Mouse (Mus musculus) kidney, postnatal 4 days (tissue): ENCODE results near the gene Olfr1080.
"Not testable (repeated sequence)": the region's sequence is repeated elsewhere in the genome, so short reads cannot be mapped to it uniquely, and the experiment has no call there.

ENCODE experiments used
- DNase-seq, 2 experiments: peaks; one replicate each; pipeline ENCODE4 v3.0.0; 2021; ENCODE audit warnings: mixed read lengths in 2 of 2

Gene Olfr1080

DNA sequence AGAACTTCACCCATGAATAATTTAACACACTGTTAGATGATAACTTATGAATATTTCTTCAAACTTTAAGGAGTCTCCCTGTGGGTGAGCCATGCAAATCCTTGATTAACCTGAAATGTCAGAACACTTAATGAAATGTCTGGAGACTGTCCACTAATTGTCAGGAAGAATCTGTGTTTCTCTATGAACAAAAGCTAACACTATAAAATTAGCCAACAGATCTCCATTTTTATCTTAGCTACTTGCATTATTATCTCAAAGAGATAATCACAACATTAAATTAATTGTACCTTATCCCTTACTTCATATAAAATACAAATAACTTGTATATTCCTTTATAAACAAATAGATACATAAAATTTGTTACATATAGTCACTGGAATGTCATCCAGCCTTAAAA lies at the start of gene Olfr1080:
Gene Olfr1080 (minus strand): TSS at position 101 of the 400 bp plus-strand sequence.
- DNase-seq: not testable (repeated sequence)

GRCm38 (mm10) chr2:86598866-86599265 lies 40.8 kb upstream of the Olfr1080 start, which contains the start of gene Olfr1082:
Olfr1082 (minus strand) TSS chr2:86598966.
- DNase-seq: not testable (repeated sequence)

DNA sequence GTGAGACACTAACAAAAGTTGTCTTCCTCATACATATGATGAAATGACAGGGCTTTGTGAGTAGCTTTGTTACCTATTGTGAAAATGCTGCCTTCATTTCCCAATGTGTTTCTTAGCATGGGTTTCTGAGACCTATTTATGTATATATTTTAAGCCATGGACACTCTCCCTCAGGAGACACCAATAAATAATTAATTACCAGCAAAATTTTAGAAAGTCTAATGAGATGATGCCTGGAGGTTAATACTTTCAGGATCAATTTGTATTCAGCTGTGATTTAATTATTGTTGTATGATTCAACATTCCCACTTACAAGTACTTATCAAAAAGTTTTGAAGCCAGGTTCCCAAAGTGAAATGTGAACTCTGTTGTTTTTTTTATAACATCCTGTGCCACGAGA lies 15.7 kb downstream of the Olfr1080 start, which contains the start of gene Olfr1079:
Gene Olfr1079 (minus strand): TSS at position 101 of the 400 bp plus-strand sequence.
- DNase-seq: no peak

GRCm38 (mm10) chr2:86530991-86531390 lies 27.0 kb downstream of the Olfr1080 start:
- DNase-seq: no peak

- no peak for DNase-seq
These were observed 49.9 kb downstream of the Olfr1080 start, which contains the start of gene Olfr1076 for GRCm38 (mm10) chr2:86508161-86508560. Olfr1076 (plus strand) TSS chr2:86508461.
